Mouse (Mus musculus): Measurements from ENCODE around the gene Tenm3. TPM values are rescaled to one million over a fixed set of nuclear protein-coding genes. Genes with fewer than 3 reads are reported as not detected.

Tenm3 gene
- total RNA-seq, 2 experiments from 2014 or later = 79.3 to 79.7 TPM

- intact Hi-C loops (cut with DNase I) = no loop called here
- no peak for DNase-seq (ENCODE audit: low spot score in 2 of 2)
Measured at GRCm38 (mm10) chr8:48688706-48689105, 155.0 kb downstream of the Tenm3 start.

GRCm38 (mm10) chr8:48688188-48688587 is 155.6 kb downstream of the Tenm3 start:
- intact Hi-C loops (cut with DNase I) = no loop called here
- no peak for DNase-seq (ENCODE audit: low spot score in 2 of 2)

GRCm38 (mm10) chr8:48673476-48673875 is 170.3 kb downstream of the Tenm3 start:
- DNase-seq (ENCODE audit: low spot score in 2 of 2) = no peak
- intact Hi-C loops (cut with DNase I) = no loop called here

- intact Hi-C loops (cut with DNase I) = no loop called here
- peak; percentile 12 to 26 for DNase-seq (ENCODE audit: low spot score in 2 of 2)
Measured at GRCm38 (mm10) chr8:48672471-48672870, 171.3 kb downstream of the Tenm3 start.

GRCm38 (mm10) chr8:48671318-48671717 is 172.4 kb downstream of the Tenm3 start:
- no peak for DNase-seq (ENCODE audit: low spot score in 2 of 2)
- intact Hi-C loops (cut with DNase I) = no loop called here

- DNase-seq (ENCODE audit: low spot score in 2 of 2) = no peak
- intact Hi-C loops (cut with DNase I) = no loop called here
Measured at GRCm38 (mm10) chr8:48670895-48671294, 172.9 kb downstream of the Tenm3 start.

- DNase-seq (ENCODE audit: low spot score in 2 of 2) = no peak
- intact Hi-C loops (cut with DNase I) = no loop called here
Measured at GRCm38 (mm10) chr8:48670387-48670786, 173.4 kb downstream of the Tenm3 start.

GRCm38 (mm10) chr8:48665193-48665592 is 178.6 kb downstream of the Tenm3 start:
- intact Hi-C loops (cut with DNase I) = no loop called here

GRCm38 (mm10) chr8:48659226-48659625 is 184.5 kb downstream of the Tenm3 start:
- intact Hi-C loops (cut with DNase I) = no loop called here

More at GRCm38 (mm10) chr8:48665193-48665592, 178.6 kb downstream of the Tenm3 start:
- DNase-seq (ENCODE audit: low spot score in 2 of 2) = no peak

GRCm38 (mm10) chr8:48655381-48656043 is 188.2 kb downstream of the Tenm3 start:
- intact Hi-C loops (cut with DNase I) = no loop called here
- DNase-seq (ENCODE audit: low spot score in 2 of 2) = no peak

More at GRCm38 (mm10) chr8:48659226-48659625, 184.5 kb downstream of the Tenm3 start:
- DNase-seq (ENCODE audit: low spot score in 2 of 2) = no peak

- DNase-seq (ENCODE audit: low spot score in 2 of 2) = no peak
- intact Hi-C loops (cut with DNase I) = no loop called here
Measured at GRCm38 (mm10) chr8:48649845-48650244, 193.9 kb downstream of the Tenm3 start.

- DNase-seq (ENCODE audit: low spot score in 2 of 2) = no peak
- intact Hi-C loops (cut with DNase I) = no loop called here
Measured at GRCm38 (mm10) chr8:48649415-48649814, 194.3 kb downstream of the Tenm3 start.

GRCm38 (mm10) chr8:48646110-48646509 is 197.6 kb downstream of the Tenm3 start:
- DNase-seq (ENCODE audit: low spot score in 2 of 2) = peak in 1 of 2 experiments; percentile 5
- intact Hi-C loops (cut with DNase I) = no loop called here

GRCm38 (mm10) chr8:48638129-48638528 is 205.6 kb downstream of the Tenm3 start:
- intact Hi-C loops (cut with DNase I) = no loop called here
- no peak for DNase-seq (ENCODE audit: low spot score in 2 of 2)

GRCm38 (mm10) chr8:48636979-48637378 is 206.8 kb downstream of the Tenm3 start:
- intact Hi-C loops (cut with DNase I) = no loop called here
- no peak for DNase-seq (ENCODE audit: low spot score in 2 of 2)

GRCm38 (mm10) chr8:48635815-48636214 is 207.9 kb downstream of the Tenm3 start:
- intact Hi-C loops (cut with DNase I) = no loop called here
- DNase-seq (ENCODE audit: low spot score in 2 of 2) = no peak

- no peak for DNase-seq (ENCODE audit: low spot score in 2 of 2)
- intact Hi-C loops (cut with DNase I) = no loop called here
Measured at GRCm38 (mm10) chr8:48633426-48633825, 210.3 kb downstream of the Tenm3 start.

- intact Hi-C loops (cut with DNase I) = no loop called here
- DNase-seq (ENCODE audit: low spot score in 2 of 2) = no peak
Measured at GRCm38 (mm10) chr8:48622517-48623153, 221.1 kb downstream of the Tenm3 start.

GRCm38 (mm10) chr8:48615088-48615487 is 228.7 kb downstream of the Tenm3 start:
- no peak for DNase-seq (ENCODE audit: low spot score in 2 of 2)
- intact Hi-C loops (cut with DNase I) = no loop called here

- DNase-seq (ENCODE audit: low spot score in 2 of 2) = no peak
Measured at GRCm38 (mm10) chr8:48611934-48612512, 231.7 kb downstream of the Tenm3 start.

GRCm38 (mm10) chr8:48611126-48611525 is 232.6 kb downstream of the Tenm3 start:
- DNase-seq (ENCODE audit: low spot score in 2 of 2) = no peak
- intact Hi-C loops (cut with DNase I) = no loop called here

More at GRCm38 (mm10) chr8:48611934-48612512, 231.7 kb downstream of the Tenm3 start:
- intact Hi-C loops (cut with DNase I) = no loop called here
